Mouse (Mus musculus) bone marrow macrophage, adult 2 months (primary cell): ENCODE results near the gene Ppp5c.

Source experiments
- CTCF ChIP-seq: IDR thresholded peaks from 2 replicates; pipeline ENCODE4 v1.5.1; 2012; ENCODE audit warnings: low read depth, mild to moderate bottlenecking, low read length, moderate library complexity
- POLR2A ChIP-seq: IDR thresholded peaks from 2 replicates; pipeline ENCODE4 v1.6.1; 2012; ENCODE audit warnings: mild to moderate bottlenecking, low read depth, low read length, borderline replicate concordance

- no peak for TF ChIP-seq CTCF
- no peak for TF ChIP-seq POLR2A
These were observed 4.0 kb downstream of the Ppp5c start for GRCm38 (mm10) chr7:17023701-17024100.
